In genomic region chr16:93788388-93788787, GRCm38 (mm10) we compare ENCODE assay signal across 17 mouse cellular contexts. TPM values are rescaled to one million over a fixed set of nuclear protein-coding genes. Genes with fewer than 3 reads are reported as not detected.
DNase-seq lines count a peak whose midpoint lies in the region; ATAC-seq and TF ChIP-seq lines count a peak whose summit lies in the region.
"Had no signal": no experiment of that assay in that cellular context is flagged by ENCODE, and none has a peak within 500 bp of the region (broad histone marks: within the 10 kb centered on the region; RNA-seq: fewer than 3 reads in every experiment).

No protein-coding gene starts in this region.

- WGBS in liver, postnatal 0 days (ENCODE audit: insufficient replicate concordance): 84% methylated on average over 4 of the region's 4 CpGs
- WGBS in bone marrow, adult 2 months: 84% methylated on average over 4 of the region's 4 CpGs
- WGBS in liver, embryonic 12.5 days (ENCODE audit: insufficient replicate concordance): 70% methylated on average over 4 of the region's 4 CpGs
- WGBS in liver, embryonic 16.5 days (ENCODE audit: insufficient replicate concordance): 80% methylated on average over 4 of the region's 4 CpGs
- 76% methylated on average over 4 of the region's 4 CpGs for WGBS in lung, postnatal 0 days

- no peak overlapping the region for H3K9ac ChIP-seq in liver, postnatal 0 days (replicated peaks)
- H3K9ac ChIP-seq in liver, embryonic 12.5 days: no peak overlapping the region
- H3K9ac ChIP-seq in liver, embryonic 16.5 days (ENCODE audit: low read depth, low read length): no peak overlapping the region
- H3K9ac ChIP-seq in lung, postnatal 0 days (replicated peaks; ENCODE audit: low read depth): no peak overlapping the region
- H3K9ac ChIP-seq: forebrain, embryonic 15.5 days; hindbrain, embryonic 13.5 days had no signal

- H3K36me3 ChIP-seq in liver, postnatal 0 days (replicated peaks; ENCODE audit: insufficient read depth, low read length): peaks cover 13% of the 10 kb centered on the region
- peaks cover 15% of the 10 kb centered on the region for H3K36me3 ChIP-seq in liver, embryonic 12.5 days
- peaks cover 9% of the 10 kb centered on the region for H3K36me3 ChIP-seq in liver, embryonic 16.5 days (ENCODE audit: control insufficient read depth, insufficient read depth)
- peaks cover 18% of the 10 kb centered on the region for H3K36me3 ChIP-seq in lung, postnatal 0 days (ENCODE audit: insufficient read depth, low read length)

- H3K9me3 ChIP-seq in liver, postnatal 0 days (ENCODE audit: low read length): peaks cover 6% of the 10 kb centered on the region; the same call in 1 of the 2 replicates
- H3K9me3 ChIP-seq in liver, embryonic 12.5 days (replicated peaks): peaks cover 7% of the 10 kb centered on the region
- H3K9me3 ChIP-seq in liver, embryonic 16.5 days (replicated peaks; ENCODE audit: control insufficient read depth, low read length): no peaks in the 10 kb centered on the region
- H3K9me3 ChIP-seq in lung, postnatal 0 days (ENCODE audit: low read length): no peaks in the 10 kb centered on the region
- H3K9me3 ChIP-seq: heart, embryonic 10.5 days had no signal

- TF ChIP-seq POLR2A in bone marrow, adult 2 months (IDR thresholded peaks at IDR 0.05; ENCODE audit: borderline replicate concordance, control insufficient read depth, low read depth, low read length): no peak

- no peak for ATAC-seq in liver, postnatal 0 days
- ATAC-seq in liver, embryonic 12.5 days: peak; percentile 64
- peak; percentile 53 for ATAC-seq in liver, embryonic 16.5 days (ENCODE audit: low read depth)
- ATAC-seq in lung, postnatal 0 days: no peak
- ATAC-seq: forebrain, embryonic 15.5 days had no signal

- H3K4me2 ChIP-seq in liver, postnatal 0 days (ENCODE audit: low read depth, low read length): no peak overlapping the region
- peak overlapping the region; percentile 12; the same call in 1 of the 2 replicates for H3K4me2 ChIP-seq in liver, embryonic 12.5 days
- H3K4me2 ChIP-seq in liver, embryonic 16.5 days (ENCODE audit: low read depth, low read length): no peak overlapping the region
- no peak overlapping the region for H3K4me2 ChIP-seq in lung, postnatal 0 days (replicated peaks; ENCODE audit: low read depth, low read length)
- H3K4me2 ChIP-seq: forebrain, embryonic 15.5 days; hindbrain, embryonic 13.5 days had no signal

- TF ChIP-seq EP300 in liver, postnatal 0 days (IDR thresholded peaks at IDR 0.05; ENCODE audit: low read depth): no peak
- no peak for TF ChIP-seq EP300 in lung, postnatal 0 days (IDR thresholded peaks at IDR 0.05)

- no peak for TF ChIP-seq CTCF in liver, postnatal 0 days (IDR thresholded peaks at IDR 0.05; ENCODE audit: low read depth)
- no peak for TF ChIP-seq CTCF in bone marrow, adult 2 months (IDR thresholded peaks at IDR 0.05; ENCODE audit: control insufficient read depth, insufficient read depth, low read length)
- TF ChIP-seq CTCF in lung, postnatal 0 days (IDR thresholded peaks at IDR 0.05): no peak

- peaks cover 4% of the 10 kb centered on the region; the same call in 1 of the 2 replicates for H3K4me1 ChIP-seq in liver, postnatal 0 days (ENCODE audit: insufficient read depth)
- peaks cover 4% of the 10 kb centered on the region; the same call in 1 of the 2 replicates for H3K4me1 ChIP-seq in bone marrow, adult 2 months (ENCODE audit: control insufficient read depth, insufficient read depth, low read length)
- peaks cover 18% of the 10 kb centered on the region for H3K4me1 ChIP-seq in liver, embryonic 12.5 days
- peaks cover 12% of the 10 kb centered on the region for H3K4me1 ChIP-seq in liver, embryonic 16.5 days (ENCODE audit: control insufficient read depth, low read depth, low read length)
- H3K4me1 ChIP-seq in lung, postnatal 0 days (ENCODE audit: insufficient read depth, low read depth, low read length): no peaks in the 10 kb centered on the region
- H3K4me1 ChIP-seq: forebrain, embryonic 15.5 days had no signal

- no peak overlapping the region for H3K4me3 ChIP-seq in liver, postnatal 0 days (ENCODE audit: low read depth, low read length)
- H3K4me3 ChIP-seq in bone marrow, adult 2 months (replicated peaks; ENCODE audit: control insufficient read depth, low read depth, low read length): no peak overlapping the region
- H3K4me3 ChIP-seq in liver, embryonic 12.5 days: no peak overlapping the region
- H3K4me3 ChIP-seq in liver, embryonic 16.5 days (ENCODE audit: low read depth, low read length): no peak overlapping the region
- no peak overlapping the region for H3K4me3 ChIP-seq in lung, postnatal 0 days (ENCODE audit: low read depth, low read length)
- H3K4me3 ChIP-seq: forebrain, embryonic 15.5 days; heart, embryonic 10.5 days; hindbrain, embryonic 13.5 days had no signal

- DNase-seq in liver: peak; percentile 30
- no peak for DNase-seq in liver, postnatal 0 days
- no peak for DNase-seq in lung, postnatal 36 days
- DNase-seq in lung, postnatal 0 days (ENCODE audit: low spot score): no peak
- DNase-seq: adrenal gland, postnatal 10 days; cerebellum, adult 11-12 months; cerebellum, adult 9-11 months; cerebellum, postnatal 36 days; gastrocnemius, postnatal 36 days; heart, adult 11 months; heart, postnatal 10 days had no signal

- H3K27ac ChIP-seq in liver, postnatal 0 days (ENCODE audit: low read depth): no peak overlapping the region
- peak overlapping the region; percentile 1; the same call in 1 of the 2 replicates for H3K27ac ChIP-seq in bone marrow, adult 2 months (ENCODE audit: control insufficient read depth, insufficient read depth, low read depth, low read length, poor library complexity)
- H3K27ac ChIP-seq in liver, embryonic 12.5 days: 0 out of 2 replicates have a peak overlapping the region, but pooled peaks have one; percentile 36
- H3K27ac ChIP-seq in liver, embryonic 16.5 days (ENCODE audit: low read length): 0 out of 2 replicates have a peak overlapping the region, but pooled peaks have one; percentile 23
- no peak overlapping the region for H3K27ac ChIP-seq in lung, postnatal 0 days (ENCODE audit: low read length)
- H3K27ac ChIP-seq: forebrain, embryonic 15.5 days; heart, embryonic 10.5 days; hindbrain, embryonic 13.5 days had no signal

- H3K27me3 ChIP-seq in liver, postnatal 0 days (ENCODE audit: insufficient read depth, low read length): no peaks in the 10 kb centered on the region
- H3K27me3 ChIP-seq in liver, embryonic 12.5 days (replicated peaks): no peaks in the 10 kb centered on the region
- H3K27me3 ChIP-seq in liver, embryonic 16.5 days (ENCODE audit: control insufficient read depth, insufficient read depth, low read depth, low read length): no peaks in the 10 kb centered on the region
- H3K27me3 ChIP-seq in lung, postnatal 0 days (replicated peaks; ENCODE audit: insufficient read depth, low read length): no peaks in the 10 kb centered on the region
- H3K27me3 ChIP-seq: forebrain, embryonic 15.5 days; hindbrain, embryonic 13.5 days had no signal

RNA-seq across cellular contexts. Expression of gene Morc3, which starts 43.5 kb away (rescaled TPM):
- 11.7 and 12.3 TPM in 2 replicates for polyA plus RNA-seq in liver, postnatal 0 days (2015; fragmentation: Nextera tagmentation; extraction: Ambion mirVana)
- 26.5 and 34.2 TPM in 2 replicates for polyA plus RNA-seq in bone marrow, adult 2 months (2011; ENCODE audit: insufficient read depth, insufficient read length, low replicate concordance, missing spikeins)
- 22.6 and 26.3 TPM in 2 replicates for polyA plus RNA-seq in liver, embryonic 12.5 days (2016; fragmentation: Nextera tagmentation; extraction: Ambion mirVana)
- 15.7 and 16.4 TPM in 2 replicates for polyA plus RNA-seq in liver, embryonic 16.5 days (2015; fragmentation: Nextera tagmentation; extraction: Ambion mirVana)
- polyA plus RNA-seq in lung, postnatal 0 days (2015; fragmentation: Nextera tagmentation; extraction: Ambion mirVana): 20.8 and 26.5 TPM in 2 replicates

Comparison
In these comparisons a context has a peak if more than half of its experiments do, and no peak if none do; other contexts are left out.
1. ATAC-seq: peak in liver, embryonic 12.5 days (single experiment) and liver, embryonic 16.5 days (single experiment); none in liver, postnatal 0 days (single experiment) and lung, postnatal 0 days (single experiment).
2. H3K27ac ChIP-seq: peak in bone marrow, adult 2 months (single experiment), liver, embryonic 12.5 days (single experiment) and liver, embryonic 16.5 days (single experiment); none in liver, postnatal 0 days (single experiment) and lung, postnatal 0 days (single experiment).